Mouse (Mus musculus) lung, embryonic 14.5 days (tissue): ENCODE data around the gene Fgd6. TPM values are rescaled to one million over a fixed set of nuclear protein-coding genes. Genes with fewer than 3 reads are reported as not detected.

Source experiments
- ATAC-seq: fragments of 200-750 bp; cut with Nextera tagmentation; 2 replicates; pipeline ENCODE4 v1.8.0; 2017; ENCODE audit warnings: mild to moderate bottlenecking, moderate TSS enrichment, moderate library complexity; ENCODE audit not compliant: insufficient read depth
- DNase-seq: peaks from one replicate; pipeline ENCODE4 v3.0.0-alpha.2; 2015
- H3K27ac ChIP-seq: fragments of 300-500 bp; sonication (generic); 2 replicates; pipeline ENCODE4 v1.5.1; 2014; ENCODE audit warnings: low read depth, mild to moderate bottlenecking, moderate library complexity
- H3K27me3 ChIP-seq: fragments of 300-500 bp; sonication (generic); 2 replicates; pipeline ENCODE4 v1.6.1; 2014; ENCODE audit warnings: low read length, control low read depth; ENCODE audit not compliant: insufficient read depth
- H3K36me3 ChIP-seq: fragments of 300-500 bp; sonication (generic); 2 replicates; pipeline ENCODE4 v1.6.1; 2014; ENCODE audit warnings: control low read depth; ENCODE audit not compliant: insufficient read depth
- H3K4me1 ChIP-seq: fragments of 300-500 bp; sonication (generic); 2 replicates; pipeline ENCODE4 v1.6.1; 2014; ENCODE audit warnings: antibody characterized with exemption, control low read depth; ENCODE audit not compliant: insufficient read depth
- H3K4me2 ChIP-seq: fragments of 300-500 bp; sonication (generic); 2 replicates; pipeline ENCODE4 v1.6.1; 2014; ENCODE audit warnings: mild to moderate bottlenecking
- H3K4me3 ChIP-seq: fragments of 300-500 bp; sonication (generic); 2 replicates; pipeline ENCODE4 v1.5.1; 2014; ENCODE audit warnings: low read depth, low read length
- H3K9ac ChIP-seq: fragments of 300-500 bp; sonication (generic); 2 replicates; pipeline ENCODE4 v1.6.1; 2014
- H3K9me3 ChIP-seq: fragments of 300-500 bp; sonication (generic); 2 replicates; pipeline ENCODE4 v1.6.1; 2016; ENCODE audit warnings: low read depth, low read length, control low read depth
- CTCF ChIP-seq: IDR thresholded peaks from 2 replicates; pipeline ENCODE4 v1.5.1; 2016; ENCODE audit warnings: antibody characterized with exemption, low read depth
- WGBS: fragments of 180-500 bp; shearing (Covaris S2); extraction: QIAGEN DNeasy Blood & Tissue Kit; methylation state at CpG from one replicate; pipeline ENCODE4 v1.1.7; 2014; 5-methylcytosine and 5-hydroxymethylcytosine counted together
- polyA plus RNA-seq: library from polyadenylated mRNA; unstranded; fragments of >200 nt; fragmentation: Nextera tagmentation; extraction: Ambion mirVana; gene quantifications from 2 replicates; pipeline ENCODE4 v1.2.1, GENCODE M21; 2014

Fgd6 gene
- polyA plus RNA-seq, 1 experiment from 2014 or later: 3.6 TPM

GRCm38 (mm10) chr10:94045301-94045700 lies 9.5 kb downstream of the Fgd6 start:
- Histone ChIP-seq H3K27ac (no peak overlapping the region), H3K36me3 (peaks cover 13% of the 10 kb centered on the region; the same call in 1 of the 2 replicates), H3K4me2 (no peak overlapping the region), H3K4me1 (peaks cover 11% of the 10 kb centered on the region; the same call in 1 of the 2 replicates), H3K27me3 (no peaks in the 10 kb centered on the region), H3K4me3 (no peak overlapping the region), H3K9ac (no peak overlapping the region), H3K9me3 (no peaks in the 10 kb centered on the region)
- TF ChIP-seq CTCF: no peak
- 89% methylated on average over 13 of the region's 13 CpGs for WGBS
- DNase-seq: no peak
- no peak for ATAC-seq

GRCm38 (mm10) chr10:94047024-94047423 lies 11.2 kb downstream of the Fgd6 start:
- 73% methylated on average over 1 of the region's 1 CpGs for WGBS
- no peak for DNase-seq
- H3K27ac ChIP-seq: no peak overlapping the region

GRCm38 (mm10) chr10:94047845-94048559 lies 12.2 kb downstream of the Fgd6 start:
- Histone ChIP-seq H3K9me3 (no peaks in the 10 kb centered on the region), H3K9ac (no peak overlapping the region), H3K4me1 (peaks cover 11% of the 10 kb centered on the region; the same call in 1 of the 2 replicates), H3K27me3 (no peaks in the 10 kb centered on the region), H3K4me3 (no peak overlapping the region), H3K4me2 (no peak overlapping the region), H3K36me3 (peaks cover 13% of the 10 kb centered on the region; the same call in 1 of the 2 replicates), H3K27ac (no peak overlapping the region)
- 35% methylated on average over 10 of the region's 10 CpGs for WGBS
- no peak for TF ChIP-seq CTCF
- ATAC-seq (peak; percentile 56), DNase-seq (no peak)

More at GRCm38 (mm10) chr10:94047024-94047423, 11.2 kb downstream of the Fgd6 start:
- H3K27me3 ChIP-seq: no peaks in the 10 kb centered on the region
- H3K4me3 ChIP-seq: no peak overlapping the region
- ATAC-seq: no peak
- TF ChIP-seq CTCF: no peak
- H3K4me1 ChIP-seq: peaks cover 11% of the 10 kb centered on the region; the same call in 1 of the 2 replicates
- H3K4me2 ChIP-seq: no peak overlapping the region
- H3K9me3 ChIP-seq: no peaks in the 10 kb centered on the region
- peaks cover 13% of the 10 kb centered on the region; the same call in 1 of the 2 replicates for H3K36me3 ChIP-seq
- no peak overlapping the region for H3K9ac ChIP-seq

- no peak overlapping the region for H3K27ac ChIP-seq
- no peak overlapping the region for H3K9ac ChIP-seq
- DNase-seq (no peak), ATAC-seq (peak; percentile 41; the same call in 1 of the 2 replicates)
- H3K4me3 ChIP-seq: no peak overlapping the region
- no peaks in the 10 kb centered on the region for H3K27me3 ChIP-seq
- TF ChIP-seq CTCF: no peak
- peaks cover 11% of the 10 kb centered on the region; the same call in 1 of the 2 replicates for H3K36me3 ChIP-seq
- no peaks in the 10 kb centered on the region for H3K9me3 ChIP-seq
- H3K4me2 ChIP-seq: no peak overlapping the region
- 51% methylated on average over 8 of the region's 8 CpGs for WGBS
- H3K4me1 ChIP-seq: peaks cover 11% of the 10 kb centered on the region; the same call in 1 of the 2 replicates
These were observed 13.3 kb downstream of the Fgd6 start for GRCm38 (mm10) chr10:94049121-94049520.

GRCm38 (mm10) chr10:94050736-94051135 lies 14.9 kb downstream of the Fgd6 start:
- Histone ChIP-seq H3K27me3 (no peaks in the 10 kb centered on the region), H3K4me1 (peaks cover 11% of the 10 kb centered on the region; the same call in 1 of the 2 replicates), H3K4me2 (no peak overlapping the region), H3K9me3 (no peaks in the 10 kb centered on the region), H3K27ac (no peak overlapping the region), H3K4me3 (no peak overlapping the region), H3K36me3 (peaks cover under 1% of the 10 kb centered on the region; the same call in 1 of the 2 replicates), H3K9ac (no peak overlapping the region)
- no peak for ATAC-seq
- WGBS: 93% methylated on average over 5 of the region's 5 CpGs
- no peak for TF ChIP-seq CTCF
- no peak for DNase-seq

GRCm38 (mm10) chr10:94056487-94056886 lies 20.7 kb downstream of the Fgd6 start:
- Histone ChIP-seq H3K4me1 (no peaks in the 10 kb centered on the region), H3K27ac (no peak overlapping the region), H3K4me2 (no peak overlapping the region), H3K9me3 (no peaks in the 10 kb centered on the region), H3K4me3 (no peak overlapping the region), H3K9ac (no peak overlapping the region), H3K36me3 (no peaks in the 10 kb centered on the region), H3K27me3 (no peaks in the 10 kb centered on the region)
- no peak for ATAC-seq
- no peak for DNase-seq
- TF ChIP-seq CTCF: no peak
- 91% methylated on average over 6 of the region's 6 CpGs for WGBS

- DNase-seq (no peak), ATAC-seq (no peak)
- no peak for TF ChIP-seq CTCF
- no peaks in the 10 kb centered on the region for H3K27me3 ChIP-seq
- no peaks in the 10 kb centered on the region for H3K4me1 ChIP-seq
- no peak overlapping the region for H3K4me2 ChIP-seq
- H3K9me3 ChIP-seq: no peaks in the 10 kb centered on the region
- WGBS: 88% methylated on average over 8 of the region's 8 CpGs
- H3K9ac ChIP-seq: no peak overlapping the region
- no peak overlapping the region for H3K4me3 ChIP-seq
- H3K36me3 ChIP-seq: no peaks in the 10 kb centered on the region
- no peak overlapping the region for H3K27ac ChIP-seq
These were observed 23.8 kb downstream of the Fgd6 start for GRCm38 (mm10) chr10:94059618-94060055.
